In genomic region chr13:101768630-101768991, GRCm38 (mm10) we compare ENCODE assay signal across 8 mouse cellular contexts. TPM values are rescaled to one million over a fixed set of nuclear protein-coding genes. Genes with fewer than 3 reads are reported as not detected.
DNase-seq lines count a peak whose midpoint lies in the region; ATAC-seq and TF ChIP-seq lines count a peak whose summit lies in the region.

No protein-coding gene starts in this region.

- H3K4me1 ChIP-seq in intestine, embryonic 14.5 days (replicated peaks; ENCODE audit: control insufficient read depth, insufficient read depth, low read length), result peaks cover 28% of the 10 kb centered on the region
- peaks cover 6% of the 10 kb centered on the region; the same call in 1 of the 2 replicates for H3K4me1 ChIP-seq in small intestine, adult 2 months (ENCODE audit: control insufficient read depth, insufficient read depth, insufficient read length, low read length)

- H3K4me2 ChIP-seq in intestine, embryonic 14.5 days (ENCODE audit: low read length), result peak overlapping the region; percentile 88

- H3K9me3 ChIP-seq in intestine, embryonic 14.5 days (ENCODE audit: control insufficient read depth, low read length), result no peaks in the 10 kb centered on the region

- whole genome bisulfite sequencing in intestine, embryonic 14.5 days, result 1% methylated on average over 17 of the region's 17 CpGs
- WGBS in macrophage (ENCODE audit: missing documents), result 3% methylated on average over 17 of the region's 17 CpGs
- WGBS in small intestine, adult 2 months, result under 1% methylated on average over 17 of the region's 17 CpGs

- no peak for TF ChIP-seq CTCF in small intestine, adult 2 months (IDR thresholded peaks at IDR 0.05; ENCODE audit: extremely low read depth, insufficient read length, insufficient replicate concordance, low read depth, low read length)

- peaks cover 37% of the 10 kb centered on the region for H3K79me2 ChIP-seq in macrophage (ENCODE audit: inconsistent target)

- H3K27ac ChIP-seq in intestine, embryonic 14.5 days (ENCODE audit: low read depth), result peak overlapping the region; percentile 94
- peak overlapping the region; percentile 74 for H3K27ac ChIP-seq in macrophage
- peak overlapping the region; percentile 86 for H3K27ac ChIP-seq in small intestine, adult 2 months (ENCODE audit: insufficient read depth, low read depth, low read length)

- peak overlapping the region; percentile 81 for H3K9ac ChIP-seq in intestine, embryonic 14.5 days (ENCODE audit: low read length)

- peak; percentile 93 for DNase-seq in adrenal gland, adult 2 months
- DNase-seq in gastrocnemius, postnatal 10 days, result peak; percentile 74
- DNase-seq in intestine, embryonic 14.5 days (ENCODE audit: low spot score), result no peak
- DNase-seq in left cerebral cortex, adult 8-10 months (ENCODE audit: low spot score in 2 of 2), result peak; percentile 65 to 66

- no peaks in the 10 kb centered on the region; the same call in 1 of the 2 replicates for H3K36me3 ChIP-seq in intestine, embryonic 14.5 days (ENCODE audit: control insufficient read depth, insufficient read depth, low read length)
- no peaks in the 10 kb centered on the region for H3K36me3 ChIP-seq in macrophage (ENCODE audit: inconsistent target)
- H3K36me3 ChIP-seq in small intestine, adult 2 months (ENCODE audit: control insufficient read depth, insufficient read depth, low read length), result no peaks in the 10 kb centered on the region

- ATAC-seq in common myeloid progenitor, adult 5-6 weeks (replicated peaks; ENCODE audit: low read depth, poor library complexity, severe bottlenecking), result peak; percentile 33
- ATAC-seq in intestine, embryonic 14.5 days (replicated peaks; ENCODE audit: low FRiP score, low TSS enrichment, low read depth), result peak; percentile 12; the same call in 1 of the 2 replicates
- ATAC-seq in activated CD4-positive, CD25-positive, alpha-beta regulatory T cell, adult 4 months, result no peak

- H3K27me3 ChIP-seq in intestine, embryonic 14.5 days (replicated peaks; ENCODE audit: control insufficient read depth, insufficient read depth, low read length), result no peaks in the 10 kb centered on the region
- H3K27me3 ChIP-seq in small intestine, adult 2 months (ENCODE audit: control insufficient read depth, insufficient read depth, low read length), result no peaks in the 10 kb centered on the region

- TF ChIP-seq POLR2A in small intestine, adult 2 months (IDR thresholded peaks at IDR 0.05; ENCODE audit: low read depth, low read length), result no peak

- peak overlapping the region; percentile 61 for H3K4me3 ChIP-seq in intestine, embryonic 14.5 days (ENCODE audit: low read depth, low read length)
- peak overlapping the region; percentile 29 for H3K4me3 ChIP-seq in macrophage (ENCODE audit: inconsistent target)
- peak overlapping the region; percentile 77 for H3K4me3 ChIP-seq in small intestine, adult 2 months (ENCODE audit: low read depth, low read length)

RNA-seq across cellular contexts. Expression of gene Pik3r1, which starts 0.6 kb away (rescaled TPM):
- total RNA-seq in adrenal gland, adult 2 months (2021), result 100 to 1,000 TPM in 1 of 2 experiments, 10 to 100 TPM in 1; 71.0 to 125 TPM
- polyA plus RNA-seq in adrenal gland, adult 2 months (2012; rRNA removed), result 12.0 and 13.4 TPM in 2 replicates
- total RNA-seq in common myeloid progenitor, adult 5-6 weeks (2017), result 114 and 116 TPM in 2 replicates
- total RNA-seq in gastrocnemius, postnatal 10 days (2021), result 10 to 100 TPM; 37.5 to 41.3 TPM
- polyA plus RNA-seq in intestine, embryonic 14.5 days (2014; fragmentation: Nextera tagmentation; extraction: Ambion mirVana), result 52.6 and 57.4 TPM in 2 replicates
- 100 to 1,000 TPM; 124 to 134 (median 126) TPM for total RNA-seq in left cerebral cortex, adult 8-10 months (2022)
- total RNA-seq in macrophage (2018; cell fraction: chromatin; rRNA removed), result 1,000 to 10,000 TPM in 1 of 26 experiments, 100 to 1,000 TPM in 25; 208 to 1,027 (median 312) TPM
- 100 to 1,000 TPM in 7 of 26 experiments, 10 to 100 TPM in 19; 69.6 to 234 (median 91.1) TPM for total RNA-seq in macrophage (2018; cell fraction: cytosol; rRNA removed)
- 100 to 1,000 TPM; 134 to 744 (median 260) TPM for total RNA-seq in macrophage (2018; cell fraction: nucleus; rRNA removed)
- 37.8 to 47.3 TPM (median 46.9 TPM) in 3 replicates for polyA plus RNA-seq in macrophage (2018)
- polyA plus RNA-seq in small intestine, adult 2 months (2012; rRNA removed), result 5.7 and 11.4 TPM in 2 replicates
- 10 to 100 TPM; 62.7 to 97.2 TPM for polyA plus RNA-seq in activated CD4-positive, CD25-positive, alpha-beta regulatory T cell, adult 4 months (2017; shearing (Covaris generic))
